Mouse (Mus musculus) CH12F3 (cell line): ENCODE results near the gene 1700061G19Rik.
"Not testable (repeated sequence)": the region's sequence is repeated elsewhere in the genome, so short reads cannot be mapped to it uniquely, and the experiment has no call there.

Source experiments
- in situ Hi-C: fragments of 300-500 bp; cut with MboI; formaldehyde crosslinking; loops from 2 replicates; pipeline ENCODE4 v1.14.3; 2020; ENCODE audit warnings: low sequenced_read_pairs

Gene 1700061G19Rik

DNA sequence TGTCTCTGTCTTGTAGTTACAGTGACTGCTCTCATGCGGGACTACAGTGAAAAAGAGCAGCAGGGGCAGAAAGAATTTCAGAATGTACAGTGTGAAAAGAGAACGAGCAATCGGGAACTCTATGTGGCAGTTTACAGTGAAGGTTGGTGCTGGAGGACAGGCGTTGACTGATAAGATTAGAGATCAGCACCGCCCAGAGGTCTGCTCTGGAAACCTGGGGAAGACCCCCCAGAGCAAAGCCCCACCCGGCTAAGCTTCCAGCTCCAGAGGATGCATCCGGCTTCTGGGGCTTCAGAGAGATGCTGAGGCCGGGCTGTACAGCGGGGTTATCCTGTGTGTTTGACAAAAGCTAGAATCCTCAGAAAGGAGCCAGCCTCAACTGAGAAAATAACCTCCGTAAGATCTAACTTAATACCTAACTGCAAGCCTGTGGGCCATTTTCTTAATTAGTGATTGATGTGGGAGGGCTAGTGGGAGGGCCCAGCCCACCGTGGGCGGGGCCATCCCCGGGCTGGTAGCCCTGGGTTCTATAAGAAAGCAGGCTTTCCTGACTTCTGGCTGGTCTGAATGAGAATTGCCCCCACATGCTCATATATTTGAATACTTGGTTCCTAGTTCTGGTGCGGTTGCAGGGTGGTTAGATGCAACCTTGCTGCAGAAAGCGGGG lies 4.9 kb upstream of the 1700061G19Rik start:
- in situ Hi-C loops: no loop called here

DNA sequence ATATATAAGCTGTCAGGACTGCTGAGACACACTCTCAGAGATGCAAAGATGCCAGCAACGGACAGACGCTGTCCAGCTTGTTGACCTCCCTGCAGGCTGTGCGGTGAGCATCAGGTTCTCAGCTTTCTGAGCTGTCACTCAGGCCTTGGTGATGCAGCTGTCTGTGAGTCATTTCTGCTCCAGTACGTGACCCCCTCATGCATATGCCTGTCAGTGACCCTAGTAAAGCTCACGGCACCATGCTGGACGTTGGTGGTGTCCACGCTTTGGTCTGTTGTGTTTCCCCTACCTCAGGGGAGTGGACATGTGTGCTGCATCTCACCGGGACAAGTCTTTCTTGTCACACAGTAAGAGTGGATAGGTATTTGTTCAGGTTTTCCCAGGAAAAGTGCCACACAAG lies 3.5 kb upstream of the 1700061G19Rik start:
- in situ Hi-C loops: no loop called here

DNA sequence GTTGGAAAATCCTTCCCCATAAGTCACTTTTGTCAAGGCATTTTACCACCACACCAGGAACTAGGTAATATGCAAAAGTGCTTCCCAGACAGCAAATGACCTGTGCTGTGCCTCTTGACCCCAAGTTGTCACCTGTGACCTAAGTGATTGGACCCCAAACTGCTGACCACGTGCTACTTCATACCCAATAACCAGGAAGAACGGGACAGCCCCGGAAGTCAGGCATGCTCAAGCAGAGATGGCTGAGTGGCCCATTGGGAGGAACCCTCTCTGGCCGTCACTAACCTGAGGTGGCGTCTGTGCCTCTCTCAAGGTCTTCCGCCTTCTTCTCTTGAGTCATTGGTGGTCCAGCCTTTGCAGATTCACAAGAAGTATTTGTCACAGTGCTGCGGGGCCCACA lies 2.8 kb upstream of the 1700061G19Rik start:
- in situ Hi-C loops: no loop called here

DNA sequence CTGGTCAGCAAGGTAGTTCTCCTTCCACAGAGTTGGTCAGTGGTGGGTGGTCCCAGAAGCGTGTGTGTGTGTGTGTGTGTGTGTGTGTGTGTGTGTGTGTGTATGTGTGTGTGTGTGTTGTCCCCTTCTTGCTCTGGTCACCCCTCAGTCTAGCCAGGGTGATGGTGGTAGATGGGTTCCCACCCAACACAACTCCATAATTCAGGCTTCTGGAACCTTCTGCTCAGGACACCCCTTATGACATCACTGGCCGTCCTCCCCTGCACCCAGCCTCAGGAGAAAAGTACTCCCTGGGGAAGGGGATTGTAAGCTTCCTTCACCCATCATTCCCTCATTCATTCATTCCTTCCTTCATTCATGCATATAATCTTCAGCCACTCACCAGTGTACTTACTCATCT lies 1.0 kb upstream of the 1700061G19Rik start, which contains the start of gene Acsbg2:
Acsbg2 (minus strand) TSS at position 211 of the 400 bp plus-strand sequence.
- in situ Hi-C loops: no loop called here

DNA sequence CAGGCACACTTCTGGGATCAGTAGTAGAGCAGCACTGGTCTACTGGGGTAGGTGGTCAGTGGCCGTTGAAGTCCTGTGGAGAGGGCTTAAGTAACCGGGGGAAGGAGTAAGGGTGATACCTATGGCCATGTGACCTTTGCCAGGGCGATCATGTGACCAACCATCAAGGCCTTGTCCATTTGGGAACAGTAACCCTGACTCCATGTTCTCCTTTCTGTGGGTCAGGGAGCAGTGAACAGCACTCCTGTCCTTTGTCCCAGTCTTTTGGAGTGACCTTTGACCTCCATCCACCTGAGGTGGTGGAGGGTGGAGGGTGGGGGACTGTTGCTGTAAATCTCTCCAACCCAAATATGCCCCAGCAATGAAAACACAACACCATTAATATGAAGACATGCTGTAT lies 1.2 kb downstream of the 1700061G19Rik start:
- in situ Hi-C loops: no loop called here

DNA sequence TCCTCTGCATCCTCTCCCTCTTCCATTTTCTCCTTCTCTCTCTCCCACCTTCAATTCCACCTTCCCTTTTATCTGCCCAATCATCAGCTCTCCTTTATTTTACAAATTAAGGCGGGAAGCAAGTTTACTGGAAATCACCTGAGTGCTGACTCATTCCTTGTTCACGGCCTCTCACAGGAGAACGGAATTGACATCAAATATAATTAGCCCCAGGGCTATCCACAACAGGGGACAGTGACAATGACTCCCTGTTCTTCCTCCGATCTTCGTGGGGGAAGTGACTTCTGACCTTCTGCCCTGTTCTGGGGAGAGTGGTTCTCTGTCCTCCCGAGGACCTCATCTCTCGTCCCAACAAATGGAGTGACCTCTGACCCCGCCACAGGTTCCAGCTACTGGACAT lies 1.7 kb downstream of the 1700061G19Rik start:
- in situ Hi-C loops: no loop called here

DNA sequence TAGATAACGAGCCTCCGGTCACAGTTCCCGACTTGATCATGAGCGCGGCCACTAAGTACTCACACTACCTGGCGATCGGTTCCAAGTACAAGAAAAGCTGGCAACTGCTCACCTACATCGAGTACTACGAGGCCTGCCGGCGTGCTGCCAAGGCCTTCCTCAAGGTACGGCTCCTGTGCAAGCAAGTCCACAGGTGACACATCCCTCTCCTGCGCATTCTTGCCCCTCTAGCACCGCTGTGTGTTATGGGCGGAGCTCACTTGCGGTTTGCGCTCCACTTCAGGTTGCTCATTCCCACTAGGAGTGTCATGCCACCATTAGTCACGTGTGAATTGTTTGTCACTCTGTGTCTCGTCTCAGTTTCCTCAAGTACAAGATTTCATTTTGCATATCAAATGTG lies 2.1 kb downstream of the 1700061G19Rik start:
- in situ Hi-C loops: no loop called here

DNA sequence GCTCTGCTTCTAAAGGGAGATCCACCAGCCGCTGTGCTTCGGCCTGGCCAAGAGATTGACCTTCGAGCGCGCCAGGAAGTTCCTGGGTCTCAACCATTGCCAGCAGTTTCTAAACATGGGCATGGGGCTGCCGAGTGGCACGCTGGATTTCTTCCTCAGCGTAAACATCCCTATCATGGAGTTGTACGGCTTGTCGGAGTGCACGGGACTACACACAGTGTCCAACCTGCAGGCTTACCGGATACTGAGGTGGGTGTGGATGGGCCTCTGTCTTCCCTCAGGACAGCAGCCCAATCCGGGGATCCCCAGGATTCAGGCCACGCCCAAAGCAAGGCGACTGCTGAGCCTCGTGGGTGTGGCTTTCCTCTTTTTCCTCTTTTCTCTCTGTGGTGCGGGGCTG lies 8.3 kb downstream of the 1700061G19Rik start:
- in situ Hi-C loops: loop anchor here (5.0 kb wide), 1 partner anchor 56 kb away; no protein-coding TSS in a partner anchor

DNA sequence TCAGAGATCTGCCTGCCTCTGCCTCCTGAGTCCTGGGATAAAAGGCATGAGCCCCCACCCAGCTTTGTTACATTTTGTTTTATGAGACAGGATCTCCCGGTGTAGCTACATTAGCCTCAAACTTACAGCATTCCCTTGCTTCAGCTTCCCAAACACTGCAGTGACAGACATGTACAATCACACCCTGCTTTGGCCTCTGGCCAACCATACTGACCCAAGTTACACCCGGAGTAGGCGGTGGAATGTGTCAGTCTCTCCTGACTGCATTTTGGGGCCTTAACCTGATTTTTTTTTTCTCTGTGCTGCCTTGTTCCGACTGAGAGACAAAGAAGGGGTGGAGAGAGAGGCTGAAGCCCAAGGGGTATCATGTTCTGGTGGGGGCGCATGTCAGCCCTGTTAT lies 9.1 kb downstream of the 1700061G19Rik start:
- in situ Hi-C loops: loop anchor here (5.0 kb wide), 1 partner anchor 57 kb away; no protein-coding TSS in a partner anchor

DNA sequence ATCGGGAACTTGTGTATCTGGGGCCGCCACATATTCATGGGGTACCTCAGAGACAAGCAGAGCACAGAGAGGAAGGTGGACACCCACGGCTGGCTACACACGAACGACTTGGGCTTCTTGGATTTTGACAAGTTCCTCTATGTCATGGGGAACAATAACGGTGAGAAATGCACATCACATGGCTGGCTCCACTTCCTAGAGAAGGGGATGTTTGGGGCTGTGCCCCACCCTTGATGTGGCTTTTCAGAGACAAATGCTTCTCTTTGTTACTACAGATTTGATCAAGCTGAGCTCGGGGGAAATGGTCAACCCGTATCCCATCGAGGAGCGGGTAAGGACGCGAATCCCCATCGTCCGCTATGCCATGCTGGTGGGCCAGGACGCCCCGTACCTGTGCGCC lies 9.5 kb downstream of the 1700061G19Rik start:
- in situ Hi-C loops: loop anchor here (5.0 kb wide), 1 partner anchor 58 kb away; no protein-coding TSS in a partner anchor

DNA sequence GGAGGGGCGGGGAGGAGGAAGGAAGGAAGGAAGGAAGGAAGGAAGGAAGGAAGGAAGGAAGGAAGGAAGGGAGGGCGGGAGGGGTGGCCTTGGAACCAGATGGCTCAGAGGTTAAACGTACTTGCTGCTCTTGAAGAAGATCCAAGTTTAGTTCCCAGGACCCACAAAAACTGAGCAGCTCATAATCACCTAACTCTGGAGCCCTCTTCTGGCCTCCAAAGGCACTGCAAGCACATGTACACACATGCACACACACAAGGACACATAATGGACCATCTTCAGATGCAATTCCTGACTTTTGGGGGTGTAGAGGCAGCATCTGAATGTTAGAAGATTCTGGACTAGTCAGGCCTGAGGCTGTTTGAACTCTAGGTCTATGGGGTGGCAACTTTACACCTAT lies 12.8 kb downstream of the 1700061G19Rik start:
- in situ Hi-C loops: no loop called here

DNA sequence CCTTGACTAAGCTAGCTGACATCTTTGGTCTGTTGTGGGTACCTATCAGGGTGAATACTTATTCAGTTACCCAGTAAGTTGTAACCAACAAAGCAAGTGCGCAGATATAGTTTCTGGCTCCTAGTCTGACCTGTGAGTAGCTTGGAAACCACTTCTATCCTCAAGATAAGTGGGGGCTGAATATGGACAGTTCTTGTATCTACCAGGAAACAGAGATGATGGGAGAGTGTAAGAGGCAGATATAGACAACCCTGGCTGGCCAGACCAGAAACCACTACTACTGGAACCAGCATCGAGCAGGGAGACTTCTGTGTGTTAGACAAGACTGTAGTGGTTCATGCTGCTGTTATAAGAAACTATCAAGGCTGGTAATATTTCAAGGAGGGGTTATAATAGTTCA lies 14.7 kb downstream of the 1700061G19Rik start:
- in situ Hi-C loops: no loop called here

DNA sequence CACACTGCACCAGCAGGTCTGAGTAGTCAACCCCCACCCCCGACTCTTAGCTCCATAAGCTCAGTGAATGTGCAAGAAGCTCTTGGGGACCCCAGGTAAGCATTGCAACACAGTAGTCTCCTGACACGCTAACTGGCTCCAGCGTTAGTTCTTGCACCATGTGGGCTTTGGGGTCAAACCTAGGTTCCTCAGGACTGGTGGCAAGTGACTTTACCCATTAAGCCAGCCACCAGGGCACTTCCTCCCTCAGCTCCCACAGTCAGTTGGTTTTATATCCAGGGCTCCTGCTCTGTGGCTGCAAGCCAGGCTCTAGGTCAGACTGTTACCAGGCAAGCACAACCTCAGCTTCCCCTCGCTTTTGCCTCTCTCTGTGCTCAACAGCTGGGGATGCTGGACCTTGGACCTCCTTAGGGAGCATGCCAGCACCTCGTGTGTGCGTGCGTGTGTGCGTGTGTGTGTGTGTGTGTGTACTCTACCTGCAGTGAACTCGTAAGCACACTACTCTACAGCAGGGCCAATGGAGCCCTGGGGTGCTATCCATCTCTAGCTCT lies 20.2 kb downstream of the 1700061G19Rik start:
- in situ Hi-C loops: no loop called here

DNA sequence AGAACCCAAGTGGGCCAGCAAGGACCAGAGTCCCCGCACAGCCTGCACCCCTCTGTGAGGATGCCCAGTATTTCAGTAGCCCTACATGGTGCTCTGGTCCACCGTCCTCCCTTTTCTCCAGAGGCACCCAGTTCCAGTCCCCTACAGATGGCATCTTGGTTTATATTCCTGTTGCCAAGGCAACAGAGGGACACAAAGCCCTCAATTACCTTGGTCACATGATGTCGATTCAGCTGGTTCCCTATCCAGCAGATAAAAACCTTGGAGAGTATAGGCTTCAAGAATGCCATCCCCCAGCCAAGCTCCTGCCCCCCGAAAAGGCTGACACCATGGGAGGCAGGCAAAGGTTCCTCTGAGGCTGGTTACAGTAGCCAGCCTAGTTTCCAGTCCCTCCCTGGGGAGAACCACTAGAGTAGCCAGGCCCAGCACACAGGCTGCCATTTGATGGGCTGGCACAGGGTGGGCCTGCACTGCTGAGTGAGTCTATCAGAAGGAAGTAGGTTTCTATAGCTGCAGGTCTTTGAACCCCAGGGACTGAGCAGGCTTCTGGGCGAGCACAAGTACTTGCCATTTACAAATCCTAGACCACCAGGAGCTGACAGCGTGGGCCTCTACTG lies 21.3 kb downstream of the 1700061G19Rik start:
- in situ Hi-C loops: no loop called here

DNA sequence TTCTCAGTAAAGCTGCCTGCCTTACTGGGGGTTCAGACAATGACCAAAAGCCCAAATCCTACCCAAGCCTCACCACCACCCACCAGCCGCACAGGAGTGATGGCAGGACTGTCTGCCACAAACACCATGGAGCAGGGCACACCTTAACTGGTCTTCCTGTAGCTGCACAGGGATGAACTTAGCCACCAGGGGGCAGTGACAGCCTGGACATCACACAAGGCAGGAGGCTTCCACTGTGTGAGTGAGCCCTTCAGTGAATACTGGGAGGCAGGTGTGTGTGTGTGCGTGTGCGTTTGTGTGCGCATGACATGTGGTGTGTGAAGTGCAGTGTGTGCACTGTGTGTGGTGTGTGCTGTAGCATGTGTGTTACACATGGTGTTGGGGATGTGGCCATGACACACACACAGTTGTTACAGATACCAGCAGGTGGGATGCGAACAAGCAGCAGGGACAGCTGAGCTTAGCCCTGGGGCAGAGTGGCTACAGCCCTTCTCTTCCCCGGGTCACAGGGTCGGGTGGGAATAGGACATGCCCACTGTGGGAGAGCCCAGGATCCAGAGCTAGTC lies 22.4 kb downstream of the 1700061G19Rik start:
- in situ Hi-C loops: no loop called here

DNA sequence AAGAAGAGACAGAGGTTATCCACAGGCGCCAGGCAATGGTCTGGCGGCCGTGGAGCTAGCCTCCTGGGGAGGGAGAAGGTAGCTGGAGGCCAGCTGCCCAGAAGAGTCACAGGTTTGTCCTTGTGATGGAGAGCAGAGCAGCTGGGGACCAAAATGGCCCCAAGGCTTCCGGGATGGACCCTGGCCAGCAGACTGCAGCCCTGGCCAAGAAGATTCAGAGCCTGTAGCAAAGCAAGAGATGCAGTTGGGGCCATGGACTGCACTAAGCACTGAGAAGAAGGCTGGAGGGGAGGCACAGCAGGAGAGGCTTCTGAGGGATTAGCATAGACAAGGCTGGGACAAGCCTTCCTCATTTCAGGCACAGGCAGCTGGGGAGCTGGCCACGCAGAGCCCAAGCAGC lies 27.4 kb downstream of the 1700061G19Rik start:
- in situ Hi-C loops: no loop called here

DNA sequence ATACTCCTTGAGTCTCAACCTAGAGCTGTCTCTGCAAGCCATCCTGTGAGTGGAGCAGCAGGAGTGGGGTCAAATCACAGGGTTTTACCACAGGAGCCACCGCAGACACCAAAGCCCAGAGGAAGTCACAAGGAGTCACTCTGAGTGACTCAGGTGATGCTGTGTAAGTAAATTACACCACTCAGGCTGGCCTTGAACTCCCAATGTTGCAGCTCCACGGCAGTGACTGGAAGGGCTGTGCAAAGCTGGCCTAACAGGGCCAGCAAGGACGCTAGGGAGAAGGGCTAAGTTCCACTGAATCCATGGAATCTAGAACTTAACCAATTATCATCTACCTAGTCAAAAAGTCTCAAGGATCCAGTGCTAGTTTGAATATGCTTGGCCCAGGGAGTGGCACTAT lies 30.9 kb downstream of the 1700061G19Rik start:
- in situ Hi-C loops: no loop called here

DNA sequence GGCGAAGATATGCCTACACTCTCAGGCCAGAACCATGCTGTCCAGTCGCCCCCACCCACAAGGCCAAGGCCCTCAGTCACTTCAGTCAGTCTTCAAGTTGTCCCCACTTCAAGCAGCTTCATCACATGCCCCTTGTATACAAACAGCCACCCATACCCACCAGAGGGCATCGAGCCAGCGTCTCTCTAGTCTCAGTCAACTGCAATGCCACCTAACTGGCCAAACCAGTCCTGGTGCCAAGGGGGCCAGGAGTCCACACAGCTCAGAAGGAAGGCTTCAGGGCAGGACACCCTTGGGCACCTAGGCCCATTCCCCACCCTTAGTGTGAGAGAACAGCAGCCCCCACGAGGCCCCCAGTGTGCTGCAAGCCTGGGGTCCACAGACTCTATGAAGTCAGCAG lies 31.8 kb downstream of the 1700061G19Rik start:
- in situ Hi-C loops: no loop called here

DNA sequence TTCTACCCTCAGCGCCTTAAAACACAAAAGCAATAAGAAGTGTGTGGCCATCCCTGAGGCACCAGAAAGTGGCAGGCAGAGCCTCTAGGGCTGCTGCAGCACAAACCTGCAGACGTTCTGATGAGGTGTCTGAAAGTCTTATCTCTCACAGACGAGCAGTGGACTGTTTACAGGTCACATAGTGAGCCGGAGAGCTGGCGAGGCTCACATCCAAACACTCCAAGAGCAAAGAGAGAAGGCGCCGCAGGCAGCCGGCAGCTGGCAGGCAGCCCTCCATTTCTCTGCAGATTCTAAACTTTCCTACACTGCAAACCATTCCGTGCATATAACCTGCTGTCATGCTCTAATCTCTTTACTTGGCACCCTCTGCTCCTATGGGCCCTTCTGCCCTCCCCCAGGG lies 32.6 kb downstream of the 1700061G19Rik start:
- in situ Hi-C loops: no loop called here

DNA sequence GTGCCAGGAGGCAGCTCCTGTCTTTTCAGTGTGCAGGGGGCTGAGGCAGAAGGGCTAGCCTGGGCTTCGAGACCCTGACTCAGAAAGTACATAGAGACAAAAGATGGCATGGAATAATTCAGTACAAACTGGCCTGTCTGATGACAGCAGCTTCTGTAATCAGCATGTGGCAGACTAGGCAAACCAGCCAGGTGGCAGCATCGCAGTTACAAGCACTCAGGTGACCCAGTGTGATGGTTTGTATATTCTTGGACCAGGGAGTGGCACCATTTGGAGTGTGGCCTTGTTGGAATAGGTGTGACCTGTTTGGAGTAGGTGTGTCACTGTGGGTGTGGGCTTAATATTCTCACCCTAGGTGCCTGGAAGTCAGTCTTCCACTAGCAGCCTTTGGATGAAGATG lies 34.5 kb downstream of the 1700061G19Rik start:
- in situ Hi-C loops: not testable (repeated sequence)

DNA sequence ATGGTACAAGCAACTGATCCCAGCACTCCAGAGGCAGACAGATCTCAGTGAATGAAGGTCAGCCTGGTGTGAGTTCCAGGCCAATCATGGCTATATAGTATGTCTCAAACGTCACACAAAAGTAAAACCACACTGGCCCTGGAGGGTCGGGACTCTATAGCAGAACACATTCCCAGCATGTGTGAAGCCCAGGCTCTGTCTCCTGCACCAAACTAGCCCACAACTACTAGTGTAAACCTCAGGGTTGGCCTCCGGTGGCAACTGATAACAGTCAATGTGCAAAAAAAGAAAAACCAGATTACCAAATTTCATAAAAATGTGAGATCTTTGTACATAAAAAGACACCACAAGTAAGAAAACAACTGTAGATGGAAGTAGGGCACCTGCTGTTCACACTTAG lies 37.7 kb downstream of the 1700061G19Rik start:
- in situ Hi-C loops: no loop called here

DNA sequence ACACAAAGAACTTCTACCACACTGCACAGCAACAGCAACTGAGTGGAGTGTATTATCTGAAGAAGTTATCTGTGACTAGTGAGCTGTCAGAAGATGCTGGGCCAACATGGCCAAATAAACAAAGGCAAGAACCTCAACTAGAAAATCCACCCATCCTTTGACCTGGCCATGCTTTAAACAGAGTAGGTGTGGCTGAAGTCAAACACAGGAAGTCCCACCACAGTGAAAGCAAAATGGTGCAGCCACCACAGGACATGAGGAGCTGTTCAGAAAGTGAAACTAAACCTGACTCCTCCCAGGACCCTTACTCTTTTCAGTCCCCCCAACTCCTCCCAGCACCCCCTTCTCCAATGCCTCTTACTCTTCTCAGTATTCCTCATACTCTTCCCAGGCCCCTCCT lies 38.2 kb downstream of the 1700061G19Rik start:
- in situ Hi-C loops: no loop called here
